Mouse (Mus musculus): ENCODE measurements around the gene Fbxl3. TPM values are rescaled to one million over a fixed set of nuclear protein-coding genes. Genes with fewer than 3 reads are reported as not detected.

Gene Fbxl3
- polyA plus RNA-seq, 1 experiment from 2014 or later: 20.0 TPM

- Histone ChIP-seq H3K36me3 (no peaks in the 10 kb centered on the region; the same call in 1 of the 2 replicates), H3K4me2 (peak overlapping the region; percentile 69), H3K27ac (peak overlapping the region; percentile 99), H3K9me3 (replicated peaks) (no peaks in the 10 kb centered on the region), H3K4me1 (replicated peaks) (peaks cover 18% of the 10 kb centered on the region), H3K9ac (peak overlapping the region; percentile 100), H3K27me3 (no peaks in the 10 kb centered on the region), H3K4me3 (peak overlapping the region; percentile 97)
- under 1% methylated on average over 64 of the region's 86 CpGs for WGBS
- ATAC-seq (replicated peaks; ENCODE audit: insufficient number of reproducible peaks, insufficient read depth, low FRiP score, low read depth): peak; percentile 79
Measured at GRCm38 (mm10) chr14:103098587-103099235, 655 bp downstream of the Fbxl3 start.

GRCm38 (mm10) chr14:103098213-103098586 is 1.2 kb downstream of the Fbxl3 start:
- H3K27me3 ChIP-seq: no peaks in the 10 kb centered on the region
- H3K9ac ChIP-seq: peak overlapping the region; percentile 100
- WGBS: 2% methylated on average over 2 of the region's 2 CpGs
- H3K9me3 ChIP-seq (replicated peaks): no peaks in the 10 kb centered on the region
- ATAC-seq (replicated peaks; ENCODE audit: insufficient number of reproducible peaks, insufficient read depth, low FRiP score, low read depth): no peak
- H3K4me2 ChIP-seq: peak overlapping the region; percentile 69
- H3K4me3 ChIP-seq: peak overlapping the region; percentile 97
- peaks cover 23% of the 10 kb centered on the region for H3K4me1 ChIP-seq (replicated peaks)
- no peaks in the 10 kb centered on the region; the same call in 1 of the 2 replicates for H3K36me3 ChIP-seq
- H3K27ac ChIP-seq: peak overlapping the region; percentile 99

- H3K4me3 ChIP-seq: no peak overlapping the region
- WGBS: 73% methylated on average over 6 of the region's 6 CpGs
- ATAC-seq (replicated peaks; ENCODE audit: insufficient number of reproducible peaks, insufficient read depth, low FRiP score, low read depth): no peak
- no peaks in the 10 kb centered on the region for H3K27me3 ChIP-seq
- no peaks in the 10 kb centered on the region; the same call in 1 of the 2 replicates for H3K36me3 ChIP-seq
- peaks cover 28% of the 10 kb centered on the region for H3K4me1 ChIP-seq (replicated peaks)
- no peak overlapping the region for H3K9ac ChIP-seq
- H3K27ac ChIP-seq: no peak overlapping the region
- no peaks in the 10 kb centered on the region for H3K9me3 ChIP-seq (replicated peaks)
- no peak overlapping the region for H3K4me2 ChIP-seq
Measured at GRCm38 (mm10) chr14:103096621-103097020, 2.7 kb downstream of the Fbxl3 start.

- no peaks in the 10 kb centered on the region for H3K27me3 ChIP-seq
- peaks cover 28% of the 10 kb centered on the region for H3K4me1 ChIP-seq (replicated peaks)
- H3K4me2 ChIP-seq: no peak overlapping the region
- ATAC-seq (replicated peaks; ENCODE audit: insufficient number of reproducible peaks, insufficient read depth, low FRiP score, low read depth): no peak
- no peak overlapping the region for H3K9ac ChIP-seq
- peaks cover 5% of the 10 kb centered on the region; the same call in 1 of the 2 replicates for H3K36me3 ChIP-seq
- no peak overlapping the region for H3K27ac ChIP-seq
- 92% methylated on average over 8 of the region's 8 CpGs for WGBS
- no peaks in the 10 kb centered on the region for H3K9me3 ChIP-seq (replicated peaks)
- no peak overlapping the region for H3K4me3 ChIP-seq
Measured at GRCm38 (mm10) chr14:103095826-103096225, 3.5 kb downstream of the Fbxl3 start.

- 89% methylated on average over 8 of the region's 8 CpGs for WGBS
- Histone ChIP-seq H3K4me3 (no peak overlapping the region), H3K4me2 (no peak overlapping the region), H3K9ac (no peak overlapping the region), H3K4me1 (replicated peaks) (peaks cover 28% of the 10 kb centered on the region), H3K9me3 (replicated peaks) (no peaks in the 10 kb centered on the region), H3K27ac (no peak overlapping the region), H3K27me3 (no peaks in the 10 kb centered on the region), H3K36me3 (peaks cover 5% of the 10 kb centered on the region; the same call in 1 of the 2 replicates)
- ATAC-seq (replicated peaks; ENCODE audit: insufficient number of reproducible peaks, insufficient read depth, low FRiP score, low read depth): no peak
Measured at GRCm38 (mm10) chr14:103095036-103095435, 4.3 kb downstream of the Fbxl3 start.

GRCm38 (mm10) chr14:103093670-103094069 is 5.7 kb downstream of the Fbxl3 start:
- H3K4me3 ChIP-seq: no peak overlapping the region
- H3K4me1 ChIP-seq (replicated peaks): peaks cover 28% of the 10 kb centered on the region
- no peak overlapping the region for H3K4me2 ChIP-seq
- H3K9me3 ChIP-seq (replicated peaks): no peaks in the 10 kb centered on the region
- WGBS: 44% methylated on average over 4 of the region's 4 CpGs
- ATAC-seq (replicated peaks; ENCODE audit: insufficient number of reproducible peaks, insufficient read depth, low FRiP score, low read depth): no peak
- H3K9ac ChIP-seq: no peak overlapping the region
- H3K27me3 ChIP-seq: no peaks in the 10 kb centered on the region
- peaks cover 12% of the 10 kb centered on the region for H3K36me3 ChIP-seq
- H3K27ac ChIP-seq: no peak overlapping the region

- Histone ChIP-seq H3K27ac (no peak overlapping the region), H3K4me3 (no peak overlapping the region), H3K9me3 (replicated peaks) (no peaks in the 10 kb centered on the region), H3K4me1 (replicated peaks) (peaks cover 29% of the 10 kb centered on the region), H3K4me2 (no peak overlapping the region), H3K27me3 (no peaks in the 10 kb centered on the region), H3K36me3 (peaks cover 14% of the 10 kb centered on the region), H3K9ac (no peak overlapping the region)
- 84% methylated on average over 3 of the region's 3 CpGs for whole genome bisulfite sequencing
- ATAC-seq (replicated peaks; ENCODE audit: insufficient number of reproducible peaks, insufficient read depth, low FRiP score, low read depth): no peak
Measured at GRCm38 (mm10) chr14:103093236-103093635, 6.1 kb downstream of the Fbxl3 start.

- Histone ChIP-seq H3K27ac (no peak overlapping the region), H3K36me3 (peaks cover 38% of the 10 kb centered on the region), H3K4me2 (no peak overlapping the region), H3K4me3 (no peak overlapping the region), H3K9ac (no peak overlapping the region), H3K9me3 (replicated peaks) (no peaks in the 10 kb centered on the region), H3K27me3 (no peaks in the 10 kb centered on the region), H3K4me1 (replicated peaks) (peaks cover 12% of the 10 kb centered on the region; the same call in 1 of the 2 replicates)
- WGBS: 70% methylated on average over 6 of the region's 6 CpGs
- no peak for ATAC-seq (replicated peaks; ENCODE audit: insufficient number of reproducible peaks, insufficient read depth, low FRiP score, low read depth)
Measured at GRCm38 (mm10) chr14:103088624-103089023, 10.7 kb downstream of the Fbxl3 start.

GRCm38 (mm10) chr14:103087846-103088245 is 11.5 kb downstream of the Fbxl3 start:
- ATAC-seq (replicated peaks; ENCODE audit: insufficient number of reproducible peaks, insufficient read depth, low FRiP score, low read depth): no peak
- no peak overlapping the region for H3K9ac ChIP-seq
- WGBS: 69% methylated on average over 5 of the region's 5 CpGs
- no peak overlapping the region for H3K4me2 ChIP-seq
- H3K9me3 ChIP-seq (replicated peaks): no peaks in the 10 kb centered on the region
- peaks cover 42% of the 10 kb centered on the region for H3K36me3 ChIP-seq
- H3K27ac ChIP-seq: no peak overlapping the region
- H3K4me1 ChIP-seq (replicated peaks): 0 out of 2 replicates have a peak, but pooled peaks cover 8% of the 10 kb centered on the region
- no peak overlapping the region for H3K4me3 ChIP-seq
- H3K27me3 ChIP-seq: no peaks in the 10 kb centered on the region

GRCm38 (mm10) chr14:103086671-103087324 is 12.6 kb downstream of the Fbxl3 start:
- Histone ChIP-seq H3K27me3 (no peaks in the 10 kb centered on the region), H3K36me3 (peaks cover 47% of the 10 kb centered on the region), H3K4me1 (replicated peaks) (0 out of 2 replicates have a peak, but pooled peaks cover 4% of the 10 kb centered on the region), H3K4me2 (no peak overlapping the region), H3K9ac (no peak overlapping the region), H3K27ac (no peak overlapping the region), H3K4me3 (no peak overlapping the region), H3K9me3 (replicated peaks) (no peaks in the 10 kb centered on the region)
- WGBS: 83% methylated on average over 4 of the region's 4 CpGs
- ATAC-seq (replicated peaks; ENCODE audit: insufficient number of reproducible peaks, insufficient read depth, low FRiP score, low read depth): no peak

- peaks cover 44% of the 10 kb centered on the region for H3K36me3 ChIP-seq
- no peak overlapping the region for H3K27ac ChIP-seq
- WGBS: 54% methylated on average over 1 of the region's 1 CpGs
- 0 out of 2 replicates have a peak, but pooled peaks cover 3% of the 10 kb centered on the region for H3K4me1 ChIP-seq (replicated peaks)
- no peak overlapping the region for H3K9ac ChIP-seq
- ATAC-seq (replicated peaks; ENCODE audit: insufficient number of reproducible peaks, insufficient read depth, low FRiP score, low read depth): no peak
- no peaks in the 10 kb centered on the region for H3K27me3 ChIP-seq
- H3K9me3 ChIP-seq (replicated peaks): no peaks in the 10 kb centered on the region
- no peak overlapping the region for H3K4me3 ChIP-seq
- H3K4me2 ChIP-seq: no peak overlapping the region
Measured at GRCm38 (mm10) chr14:103085840-103086533, 13.4 kb downstream of the Fbxl3 start.

Data from heart, embryonic 15.5 days (tissue).